Mouse (Mus musculus) bone marrow, adult 2 months (tissue): ENCODE results near the gene Nr4a3. TPM values are rescaled to one million over a fixed set of nuclear protein-coding genes. Genes with fewer than 3 reads are reported as not detected.

ENCODE experiments used
- H3K27ac ChIP-seq: fragments of 200-500 bp; 2 replicates; pipeline ENCODE4 v1.5.1; 2012; ENCODE audit warnings: low read depth, mild to moderate bottlenecking, control low read depth, inconsistent platforms, low read length; ENCODE audit not compliant: control insufficient read depth, poor library complexity, insufficient read depth
- H3K4me1 ChIP-seq: fragments of 200-500 bp; 2 replicates; pipeline ENCODE4 v1.6.1; 2011; ENCODE audit warnings: low read length; ENCODE audit not compliant: control insufficient read depth, insufficient read depth
- H3K4me3 ChIP-seq: fragments of 200-500 bp; replicated peaks from 2 replicates; pipeline ENCODE3; 2011; ENCODE audit warnings: mild to moderate bottlenecking, low read depth, low read length, control low read depth; ENCODE audit not compliant: control insufficient read depth
- CTCF ChIP-seq: fragments of 200-500 bp; IDR thresholded peaks from 2 replicates; pipeline ENCODE4 v1.5.1; 2011; ENCODE audit warnings: low read length, control low read depth; ENCODE audit not compliant: control insufficient read depth, insufficient read depth
- POLR2A ChIP-seq: fragments of 200-500 bp; IDR thresholded peaks from 2 replicates; pipeline ENCODE4 v1.6.1; 2011; ENCODE audit warnings: low read depth, mild to moderate bottlenecking, control low read depth, low read length, borderline replicate concordance; ENCODE audit not compliant: control insufficient read depth
- WGBS: fragments of 180-500 bp; shearing (Covaris S2); methylation state at CpG from one replicate; pipeline ENCODE4 v1.1.7; 2018; 5-methylcytosine and 5-hydroxymethylcytosine counted together
- polyA plus RNA-seq: library from polyadenylated mRNA; stranded (reverse); fragments of >200 nt; gene quantifications from 2 replicates; pipeline ENCODE4 v1.2.4, GENCODE M21; 2011; ENCODE audit warnings: low replicate concordance; ENCODE audit not compliant: missing spikeins, insufficient read depth, insufficient read length

Gene Nr4a3
- polyA plus RNA-seq, 1 experiment: not detected

DNA sequence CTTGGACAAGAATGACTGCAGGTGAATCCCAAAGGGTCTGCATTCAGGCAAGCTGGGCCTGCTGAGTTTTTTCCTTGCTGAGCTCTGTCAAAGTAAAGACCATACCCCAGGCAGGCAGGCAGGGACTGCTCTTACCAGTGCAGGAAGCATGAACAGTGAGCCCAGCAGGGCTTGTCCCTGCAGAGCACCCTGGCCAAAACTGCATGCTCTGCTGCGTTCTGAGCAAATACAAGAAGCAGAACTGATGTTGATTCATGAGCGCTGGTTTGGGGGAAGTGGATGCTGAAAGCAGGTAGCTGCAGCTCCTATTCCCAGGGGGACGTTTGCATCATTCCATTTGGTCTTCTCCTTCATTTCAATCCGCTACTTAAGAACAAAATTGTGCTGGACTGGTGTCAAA is 19.4 kb downstream of the Nr4a3 start:
- no peak overlapping the region for H3K27ac ChIP-seq
- no peak overlapping the region for H3K4me3 ChIP-seq
- WGBS: 51% methylated on average over 4 of the region's 4 CpGs
- TF ChIP-seq POLR2A: no peak
- no peak for TF ChIP-seq CTCF
- H3K4me1 ChIP-seq: no peaks in the 10 kb centered on the region

DNA sequence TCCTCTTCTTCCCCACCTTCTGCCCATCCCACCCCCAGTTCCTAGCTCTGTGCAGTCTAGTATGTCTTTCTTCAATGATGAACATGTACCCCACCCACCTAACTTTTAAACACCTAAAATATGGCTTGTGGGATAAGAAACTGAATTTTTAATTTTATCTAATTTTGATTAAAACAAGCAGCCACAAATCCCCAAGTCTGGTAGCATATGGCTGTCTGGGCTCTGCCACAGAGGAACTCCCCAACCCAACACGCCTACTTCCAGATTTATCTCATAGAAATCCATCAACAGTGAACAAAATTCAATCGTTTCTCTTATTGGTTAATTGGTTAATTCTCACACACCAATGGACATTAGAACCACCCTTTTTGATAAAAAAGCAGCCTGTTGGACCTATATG is 21.7 kb downstream of the Nr4a3 start:
- no peak for TF ChIP-seq POLR2A
- no peak for TF ChIP-seq CTCF
- Histone ChIP-seq H3K27ac (no peak overlapping the region), H3K4me3 (no peak overlapping the region), H3K4me1 (no peaks in the 10 kb centered on the region)
- 70% methylated on average over 2 of the region's 2 CpGs for WGBS

- Histone ChIP-seq H3K4me1 (no peaks in the 10 kb centered on the region), H3K27ac (no peak overlapping the region), H3K4me3 (no peak overlapping the region)
- 74% methylated on average over 7 of the region's 7 CpGs for WGBS
- TF ChIP-seq CTCF (no peak), POLR2A (no peak)
Measured at GRCm38 (mm10) chr4:48069111-48069510, 24.2 kb downstream of the Nr4a3 start.

DNA sequence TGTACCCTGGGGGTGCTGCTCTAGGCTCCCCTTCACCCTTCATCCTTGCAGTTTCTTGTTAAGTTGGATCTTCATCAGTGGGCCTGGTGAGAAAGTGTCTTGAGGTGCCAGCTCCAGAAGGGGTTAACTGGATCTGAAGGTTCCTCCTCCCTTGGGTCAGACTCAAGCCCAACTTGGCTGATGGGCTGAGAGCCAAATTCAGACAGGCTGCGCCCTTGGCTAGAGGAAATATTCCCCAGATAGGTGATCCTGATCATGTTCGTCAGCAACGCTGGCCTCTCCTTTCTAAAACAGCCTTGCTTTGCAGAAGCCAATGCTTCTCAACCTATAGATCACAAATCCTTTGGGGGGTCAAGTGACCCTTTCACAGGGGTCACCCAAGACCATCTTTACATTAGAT is 27.1 kb downstream of the Nr4a3 start:
- TF ChIP-seq POLR2A: no peak
- TF ChIP-seq CTCF: no peak
- Histone ChIP-seq H3K4me3 (no peak overlapping the region), H3K4me1 (peaks cover 4% of the 10 kb centered on the region; the same call in 1 of the 2 replicates), H3K27ac (no peak overlapping the region)
- WGBS: 64% methylated on average over 3 of the region's 3 CpGs

- Histone ChIP-seq H3K27ac (no peak overlapping the region), H3K4me3 (no peak overlapping the region), H3K4me1 (peaks cover 6% of the 10 kb centered on the region; the same call in 1 of the 2 replicates)
- 88% methylated on average over 6 of the region's 6 CpGs for WGBS
- no peak for TF ChIP-seq POLR2A
- TF ChIP-seq CTCF: no peak
Measured at GRCm38 (mm10) chr4:48073325-48073724, 28.4 kb downstream of the Nr4a3 start.

- H3K27ac ChIP-seq: no peak overlapping the region
Measured at GRCm38 (mm10) chr4:48074451-48075240, 29.7 kb downstream of the Nr4a3 start.

DNA sequence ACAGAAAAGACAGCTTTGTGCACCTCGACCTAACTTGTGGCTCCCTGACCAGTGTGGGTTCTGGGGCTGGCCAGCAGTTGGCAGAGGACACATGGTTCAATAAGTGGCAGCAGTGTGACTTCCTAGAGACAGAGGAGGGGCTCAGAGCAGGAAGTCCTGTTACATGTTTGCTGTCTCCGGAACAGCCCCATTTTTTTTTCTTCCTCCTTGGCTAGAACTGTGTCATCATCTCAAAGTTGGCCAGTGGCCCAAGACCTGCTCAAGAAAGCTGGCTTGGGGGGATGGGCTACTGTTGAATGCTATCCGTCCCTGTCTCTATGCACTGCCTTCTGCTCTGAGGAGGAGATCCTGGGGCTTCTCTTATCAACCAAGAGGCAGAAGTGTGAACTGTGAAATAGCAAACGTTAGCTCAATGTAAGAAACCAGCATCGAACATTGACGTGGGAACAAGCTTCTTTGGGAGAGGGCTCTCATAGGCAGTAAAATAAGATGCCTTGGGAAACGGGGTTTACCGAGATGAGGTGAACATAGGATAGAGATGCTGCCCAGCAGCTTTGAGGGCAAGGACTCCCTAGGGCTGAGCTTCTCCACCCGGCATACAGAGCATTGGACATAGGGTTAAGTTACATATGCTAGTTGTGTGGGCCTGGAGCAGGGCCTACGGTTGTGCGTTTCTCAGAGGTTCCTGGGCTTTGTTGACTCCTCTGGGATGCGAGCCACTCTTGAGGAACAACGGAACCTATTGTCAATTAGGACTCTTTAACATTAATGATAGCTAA is 31.9 kb downstream of the Nr4a3 start:
- no peak overlapping the region for H3K4me3 ChIP-seq
- no peak overlapping the region for H3K27ac ChIP-seq
- 56% methylated on average over 13 of the region's 13 CpGs for WGBS
- no peak for TF ChIP-seq POLR2A
- peaks cover 6% of the 10 kb centered on the region; the same call in 1 of the 2 replicates for H3K4me1 ChIP-seq

More at GRCm38 (mm10) chr4:48074451-48075240, 29.7 kb downstream of the Nr4a3 start:
- Histone ChIP-seq H3K4me1 (peaks cover 6% of the 10 kb centered on the region; the same call in 1 of the 2 replicates), H3K4me3 (no peak overlapping the region)
- WGBS: 68% methylated on average over 5 of the region's 5 CpGs
- no peak for TF ChIP-seq CTCF
- no peak for TF ChIP-seq POLR2A

- WGBS: 49% methylated on average over 4 of the region's 4 CpGs
- H3K4me1 ChIP-seq: peaks cover 6% of the 10 kb centered on the region; the same call in 1 of the 2 replicates
- no peak overlapping the region for H3K27ac ChIP-seq
- H3K4me3 ChIP-seq: no peak overlapping the region
- TF ChIP-seq CTCF (no peak), POLR2A (no peak)
Measured at GRCm38 (mm10) chr4:48078213-48078612, 33.3 kb downstream of the Nr4a3 start.
